Mouse (Mus musculus) intestine, embryonic 14.5 days (tissue): ENCODE results near the gene Cuedc2. TPM values are rescaled to one million over a fixed set of nuclear protein-coding genes. Genes with fewer than 3 reads are reported as not detected.
A peak's percentile ranks its signal among the peaks of the same experiment; 100 is the strongest.

Experiments used
- ATAC-seq: fragments of 200-750 bp; cut with Nextera tagmentation; replicated peaks from 2 replicates; pipeline ENCODE4 v1.8.0; 2017; ENCODE audit warnings: low read depth, moderate number of reproducible peaks, moderate TSS enrichment, moderate library complexity; ENCODE audit not compliant: low FRiP score, low TSS enrichment
- DNase-seq: peaks from one replicate; pipeline ENCODE4 v3.0.0-alpha.2; 2018; ENCODE audit warnings: low spot score
- H3K27ac ChIP-seq: fragments of 300-500 bp; sonication (generic); 2 replicates; pipeline ENCODE4 v1.5.1; 2014; ENCODE audit warnings: low read depth, mild to moderate bottlenecking, control low read depth
- H3K27me3 ChIP-seq: fragments of 300-500 bp; sonication (generic); replicated peaks from 2 replicates; pipeline ENCODE4 v1.6.1; 2014; ENCODE audit warnings: low read length, control low read depth; ENCODE audit not compliant: control insufficient read depth, insufficient read depth
- H3K36me3 ChIP-seq: fragments of 300-500 bp; sonication (generic); 2 replicates; pipeline ENCODE4 v1.6.1; 2014; ENCODE audit warnings: low read length, control low read depth; ENCODE audit not compliant: control insufficient read depth, insufficient read depth
- H3K4me1 ChIP-seq: fragments of 300-500 bp; sonication (generic); replicated peaks from 2 replicates; pipeline ENCODE4 v1.6.1; 2014; ENCODE audit warnings: low read length, control low read depth, mixed read lengths; ENCODE audit not compliant: control insufficient read depth, insufficient read depth
- H3K4me2 ChIP-seq: fragments of 300-500 bp; sonication (generic); 2 replicates; pipeline ENCODE4 v1.6.1; 2014; ENCODE audit warnings: low read length
- H3K4me3 ChIP-seq: fragments of 300-500 bp; sonication (generic); 2 replicates; pipeline ENCODE4 v1.5.1; 2014; ENCODE audit warnings: low read depth, low read length, control low read depth, mixed read lengths
- H3K9ac ChIP-seq: fragments of 300-500 bp; sonication (generic); 2 replicates; pipeline ENCODE4 v1.6.1; 2014; ENCODE audit warnings: mild to moderate bottlenecking, low read length
- H3K9me3 ChIP-seq: fragments of 300-500 bp; sonication (generic); 2 replicates; pipeline ENCODE4 v1.6.1; 2016; ENCODE audit warnings: low read length, control low read depth; ENCODE audit not compliant: control insufficient read depth
- WGBS: fragments of 180-500 bp; shearing (Covaris S2); extraction: QIAGEN DNeasy Blood & Tissue Kit; methylation state at CpG from one replicate; pipeline ENCODE4 v1.1.7; 2014; 5-methylcytosine and 5-hydroxymethylcytosine counted together
- polyA plus RNA-seq: library from polyadenylated mRNA; unstranded; fragments of >200 nt; fragmentation: Nextera tagmentation; extraction: Ambion mirVana; gene quantifications from 2 replicates; pipeline ENCODE4 v1.2.1, GENCODE M21; 2014

Cuedc2 gene
- polyA plus RNA-seq, 1 experiment from 2014 or later: 154 TPM

- Histone ChIP-seq H3K36me3 (peaks cover 28% of the 10 kb centered on the region), H3K4me2 (peak overlapping the region; percentile 61), H3K9me3 (no peaks in the 10 kb centered on the region), H3K4me3 (no peak overlapping the region; the same call in 1 of the 2 replicates), H3K27me3 (peaks cover 34% of the 10 kb centered on the region), H3K27ac (peak overlapping the region; percentile 90; the same call in 1 of the 2 replicates), H3K9ac (peak overlapping the region; percentile 29), H3K4me1 (peaks cover 42% of the 10 kb centered on the region)
- no peak for DNase-seq
- no peak for ATAC-seq
- WGBS: 21% methylated on average over 18 of the region's 18 CpGs
Measured at GRCm38 (mm10) chr19:46314151-46314601, 24.3 kb downstream of the Cuedc2 start.

GRCm38 (mm10) chr19:46313591-46313990 lies 24.9 kb downstream of the Cuedc2 start:
- Histone ChIP-seq H3K36me3 (peaks cover 28% of the 10 kb centered on the region), H3K4me3 (no peak overlapping the region), H3K27ac (no peak overlapping the region), H3K4me1 (peaks cover 43% of the 10 kb centered on the region), H3K9ac (no peak overlapping the region), H3K4me2 (no peak overlapping the region), H3K27me3 (peaks cover 28% of the 10 kb centered on the region), H3K9me3 (no peaks in the 10 kb centered on the region)
- ATAC-seq (no peak), DNase-seq (no peak)
- WGBS: 65% methylated on average over 6 of the region's 6 CpGs

GRCm38 (mm10) chr19:46313116-46313515 lies 25.4 kb downstream of the Cuedc2 start:
- Histone ChIP-seq H3K9me3 (no peaks in the 10 kb centered on the region), H3K27me3 (peaks cover 25% of the 10 kb centered on the region), H3K36me3 (peaks cover 28% of the 10 kb centered on the region), H3K4me1 (peaks cover 40% of the 10 kb centered on the region), H3K9ac (no peak overlapping the region), H3K4me3 (no peak overlapping the region), H3K4me2 (no peak overlapping the region), H3K27ac (no peak overlapping the region)
- WGBS: 81% methylated on average over 9 of the region's 9 CpGs
- DNase-seq: peak; percentile 41
- no peak for ATAC-seq

- Histone ChIP-seq H3K36me3 (peaks cover 32% of the 10 kb centered on the region), H3K27ac (no peak overlapping the region), H3K4me1 (peaks cover 39% of the 10 kb centered on the region), H3K9me3 (no peaks in the 10 kb centered on the region), H3K9ac (no peak overlapping the region), H3K4me3 (no peak overlapping the region), H3K27me3 (peaks cover 20% of the 10 kb centered on the region), H3K4me2 (no peak overlapping the region)
- 92% methylated on average over 20 of the region's 21 CpGs for WGBS
- DNase-seq: no peak
- ATAC-seq: no peak
Measured at GRCm38 (mm10) chr19:46312566-46312965, 25.9 kb downstream of the Cuedc2 start.

GRCm38 (mm10) chr19:46311341-46311740 lies 27.2 kb downstream of the Cuedc2 start:
- no peaks in the 10 kb centered on the region for H3K9me3 ChIP-seq
- 87% methylated on average over 9 of the region's 9 CpGs for WGBS
- H3K9ac ChIP-seq: no peak overlapping the region
- H3K36me3 ChIP-seq: peaks cover 34% of the 10 kb centered on the region
- no peak overlapping the region for H3K27ac ChIP-seq
- DNase-seq (no peak), ATAC-seq (no peak)
- no peak overlapping the region for H3K4me3 ChIP-seq
- peaks cover 9% of the 10 kb centered on the region for H3K27me3 ChIP-seq
- peaks cover 32% of the 10 kb centered on the region for H3K4me1 ChIP-seq
- H3K4me2 ChIP-seq: no peak overlapping the region

- Histone ChIP-seq H3K9me3 (no peaks in the 10 kb centered on the region), H3K4me2 (no peak overlapping the region), H3K9ac (no peak overlapping the region), H3K27me3 (peaks cover 6% of the 10 kb centered on the region; the same call in 1 of the 2 replicates), H3K36me3 (peaks cover 34% of the 10 kb centered on the region), H3K4me1 (peaks cover 26% of the 10 kb centered on the region), H3K27ac (no peak overlapping the region), H3K4me3 (no peak overlapping the region)
- DNase-seq (peak; percentile 49), ATAC-seq (no peak)
- 91% methylated on average over 12 of the region's 12 CpGs for WGBS
Measured at GRCm38 (mm10) chr19:46310312-46310865, 28.1 kb downstream of the Cuedc2 start.

GRCm38 (mm10) chr19:46309651-46310305 lies 28.7 kb downstream of the Cuedc2 start:
- Histone ChIP-seq H3K4me2 (no peak overlapping the region), H3K27me3 (peaks cover 3% of the 10 kb centered on the region; the same call in 1 of the 2 replicates), H3K36me3 (peaks cover 34% of the 10 kb centered on the region), H3K9me3 (no peaks in the 10 kb centered on the region), H3K4me3 (no peak overlapping the region), H3K27ac (no peak overlapping the region), H3K9ac (no peak overlapping the region), H3K4me1 (peaks cover 20% of the 10 kb centered on the region)
- 83% methylated on average over 21 of the region's 21 CpGs for WGBS
- DNase-seq (peak; percentile 52), ATAC-seq (no peak)

GRCm38 (mm10) chr19:46308706-46309435 lies 29.6 kb downstream of the Cuedc2 start:
- DNase-seq (peak; percentile 91), ATAC-seq (no peak; the same call in 1 of the 2 replicates)
- Histone ChIP-seq H3K4me1 (peaks cover 11% of the 10 kb centered on the region), H3K27ac (no peak overlapping the region), H3K27me3 (no peaks in the 10 kb centered on the region), H3K4me2 (peak overlapping the region; percentile 61), H3K9ac (peak overlapping the region; percentile 25; the same call in 1 of the 2 replicates), H3K36me3 (peaks cover 34% of the 10 kb centered on the region), H3K9me3 (no peaks in the 10 kb centered on the region), H3K4me3 (peak overlapping the region; percentile 32)
- WGBS: 2% methylated on average over 47 of the region's 47 CpGs
